Mouse (Mus musculus): ENCODE measurements around the gene Fbrsl1. TPM values are rescaled to one million over a fixed set of nuclear protein-coding genes. Genes with fewer than 3 reads are reported as not detected.
A peak's percentile ranks its signal among the peaks of the same experiment; 100 is the strongest.

Fbrsl1 gene
- polyA plus RNA-seq, 1 experiment = 13.3 TPM

DNA sequence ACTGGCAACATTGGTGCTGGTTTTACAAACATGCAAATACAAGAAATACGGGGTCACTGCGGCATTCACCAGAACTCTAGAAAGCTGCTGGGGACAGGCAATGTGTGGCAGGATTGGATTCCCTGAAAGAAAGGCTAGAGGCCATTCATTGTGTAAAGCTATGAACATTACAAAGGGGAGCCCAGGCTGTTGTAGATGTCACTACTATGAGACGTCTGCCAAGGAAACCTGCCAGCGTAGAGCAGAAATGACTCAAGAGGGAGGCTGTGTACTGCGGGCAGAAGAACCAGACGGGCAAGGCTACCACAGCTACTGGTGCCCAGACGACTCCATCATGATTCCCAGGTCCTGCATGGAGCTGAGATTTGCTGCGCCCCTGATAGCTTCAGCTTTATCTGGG is 47.2 kb downstream of the Fbrsl1 start:
- Histone ChIP-seq H3K4me3 (ENCODE audit: insufficient read depth, low read length) (no peak overlapping the region), H3K4me1 (ENCODE audit: control insufficient read depth, insufficient read depth, low read length) (no peaks in the 10 kb centered on the region), H3K27ac (ENCODE audit: insufficient read depth, low read length) (no peak overlapping the region)
- TF ChIP-seq POLR2A (IDR thresholded peaks at IDR 0.05; ENCODE audit: low read depth, low read length) = no peak
- no peak for TF ChIP-seq CTCF (IDR thresholded peaks at IDR 0.05; ENCODE audit: borderline replicate concordance, insufficient read depth, low read length)

DNA sequence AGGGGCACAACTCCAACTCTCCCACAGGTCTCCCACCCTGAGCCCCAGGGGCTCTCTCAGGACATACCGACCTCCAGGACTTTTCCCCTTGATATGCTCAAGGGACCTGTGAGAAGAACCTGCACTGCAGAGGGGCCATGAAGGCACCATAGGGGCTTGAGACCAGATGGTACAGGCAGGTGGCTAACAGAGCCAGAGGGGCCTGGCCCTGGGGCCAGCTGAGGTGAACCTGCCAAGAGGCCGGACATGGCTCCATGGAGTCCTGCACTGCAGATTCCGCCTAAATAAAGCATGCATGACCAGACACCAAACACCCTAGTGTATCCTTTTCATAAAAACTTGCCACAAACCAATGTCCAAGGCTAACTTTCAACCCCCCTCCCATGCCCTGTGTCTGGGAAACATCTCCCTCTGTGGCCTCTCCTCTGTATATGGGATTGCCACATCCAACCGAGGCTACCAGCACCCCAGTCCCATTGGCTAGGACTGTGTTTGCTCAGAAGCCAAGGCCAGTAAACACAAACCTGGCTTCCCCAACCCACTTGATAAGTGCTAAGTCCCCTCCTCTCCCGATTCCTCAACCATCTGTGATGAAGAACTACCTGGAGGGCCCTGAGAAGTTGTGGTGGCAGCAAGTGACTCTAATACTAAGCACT is 53.2 kb downstream of the Fbrsl1 start:
- Histone ChIP-seq H3K4me1 (ENCODE audit: control insufficient read depth, insufficient read depth, low read length) (no peaks in the 10 kb centered on the region), H3K4me3 (ENCODE audit: insufficient read depth, low read length) (no peak overlapping the region), H3K27ac (ENCODE audit: insufficient read depth, low read length) (no peak overlapping the region)
- TF ChIP-seq POLR2A (IDR thresholded peaks at IDR 0.05; ENCODE audit: low read depth, low read length) (no peak), CTCF (IDR thresholded peaks at IDR 0.05; ENCODE audit: borderline replicate concordance, insufficient read depth, low read length) (no peak)

DNA sequence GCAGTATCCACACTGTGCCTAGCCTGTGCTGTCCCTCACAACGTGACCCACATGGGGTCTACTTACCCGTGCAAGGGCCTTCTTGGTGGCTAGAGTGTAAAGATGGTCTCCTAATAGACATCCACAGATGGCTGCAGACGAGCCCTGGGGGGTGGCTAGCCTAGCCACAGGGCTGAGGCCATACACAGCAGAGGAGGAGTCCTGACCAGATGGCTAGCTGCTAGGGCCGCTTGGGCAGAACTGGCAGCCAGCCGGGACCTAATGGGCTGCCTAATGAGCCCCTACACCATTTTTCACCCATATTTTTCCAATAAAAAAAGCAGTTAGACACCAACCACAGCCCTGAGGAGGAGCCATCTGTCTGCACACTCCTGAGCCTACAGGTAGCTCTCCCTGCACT is 55.6 kb downstream of the Fbrsl1 start:
- Histone ChIP-seq H3K4me1 (ENCODE audit: control insufficient read depth, insufficient read depth, low read length) (no peaks in the 10 kb centered on the region), H3K27ac (ENCODE audit: insufficient read depth, low read length) (no peak overlapping the region), H3K4me3 (ENCODE audit: insufficient read depth, low read length) (no peak overlapping the region)
- TF ChIP-seq POLR2A (IDR thresholded peaks at IDR 0.05; ENCODE audit: low read depth, low read length) (no peak), CTCF (IDR thresholded peaks at IDR 0.05; ENCODE audit: borderline replicate concordance, insufficient read depth, low read length) (no peak)

DNA sequence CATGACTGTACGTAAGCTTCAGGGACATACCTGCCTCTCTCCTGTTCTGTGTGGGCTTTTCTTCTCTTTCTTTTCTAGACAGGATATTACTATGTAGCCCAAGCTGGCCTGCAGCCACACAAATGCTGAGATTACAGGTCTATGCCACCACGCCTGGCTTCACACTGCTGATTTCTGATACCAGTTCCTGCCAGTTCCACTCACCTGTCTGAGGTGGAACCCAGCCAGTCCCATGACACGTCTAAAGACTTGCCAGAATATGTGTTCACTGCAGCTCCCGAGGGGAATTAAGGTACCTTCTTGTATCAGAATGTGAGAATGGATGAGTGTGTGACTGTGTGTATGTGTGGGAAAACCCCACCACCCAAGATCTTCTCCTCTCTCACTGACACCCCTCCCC is 57.7 kb downstream of the Fbrsl1 start:
- Histone ChIP-seq H3K27ac (ENCODE audit: insufficient read depth, low read length) (no peak overlapping the region), H3K4me1 (ENCODE audit: control insufficient read depth, insufficient read depth, low read length) (no peaks in the 10 kb centered on the region), H3K4me3 (ENCODE audit: insufficient read depth, low read length) (no peak overlapping the region)
- TF ChIP-seq CTCF (IDR thresholded peaks at IDR 0.05; ENCODE audit: borderline replicate concordance, insufficient read depth, low read length) (no peak), POLR2A (IDR thresholded peaks at IDR 0.05; ENCODE audit: low read depth, low read length) (no peak)

DNA sequence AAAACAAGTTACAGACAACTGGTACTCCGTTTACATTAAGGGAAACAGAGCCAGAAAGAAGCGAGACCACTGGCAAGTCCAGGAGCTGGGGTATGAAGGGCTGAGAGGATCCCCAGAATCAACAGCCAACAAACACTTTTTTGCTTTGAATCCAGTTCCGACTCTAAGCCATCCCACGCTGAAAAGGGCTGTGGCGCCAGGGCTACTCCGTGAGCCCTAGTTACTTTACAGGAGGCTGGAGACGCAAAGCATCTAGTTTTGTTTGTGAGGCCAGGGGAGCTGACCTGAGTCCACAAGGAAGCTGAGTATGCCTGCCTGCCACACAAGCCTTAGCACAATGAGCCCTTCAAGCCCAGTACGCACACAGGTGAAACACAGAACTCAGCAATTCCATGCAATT is 61.0 kb downstream of the Fbrsl1 start:
- H3K4me3 ChIP-seq (ENCODE audit: insufficient read depth, low read length) = no peak overlapping the region
- H3K4me1 ChIP-seq (ENCODE audit: control insufficient read depth, insufficient read depth, low read length) = no peaks in the 10 kb centered on the region
- TF ChIP-seq POLR2A (IDR thresholded peaks at IDR 0.05; ENCODE audit: low read depth, low read length) = no peak
- TF ChIP-seq CTCF (IDR thresholded peaks at IDR 0.05; ENCODE audit: borderline replicate concordance, insufficient read depth, low read length) = no peak
- H3K27ac ChIP-seq (ENCODE audit: insufficient read depth, low read length) = no peak overlapping the region

DNA sequence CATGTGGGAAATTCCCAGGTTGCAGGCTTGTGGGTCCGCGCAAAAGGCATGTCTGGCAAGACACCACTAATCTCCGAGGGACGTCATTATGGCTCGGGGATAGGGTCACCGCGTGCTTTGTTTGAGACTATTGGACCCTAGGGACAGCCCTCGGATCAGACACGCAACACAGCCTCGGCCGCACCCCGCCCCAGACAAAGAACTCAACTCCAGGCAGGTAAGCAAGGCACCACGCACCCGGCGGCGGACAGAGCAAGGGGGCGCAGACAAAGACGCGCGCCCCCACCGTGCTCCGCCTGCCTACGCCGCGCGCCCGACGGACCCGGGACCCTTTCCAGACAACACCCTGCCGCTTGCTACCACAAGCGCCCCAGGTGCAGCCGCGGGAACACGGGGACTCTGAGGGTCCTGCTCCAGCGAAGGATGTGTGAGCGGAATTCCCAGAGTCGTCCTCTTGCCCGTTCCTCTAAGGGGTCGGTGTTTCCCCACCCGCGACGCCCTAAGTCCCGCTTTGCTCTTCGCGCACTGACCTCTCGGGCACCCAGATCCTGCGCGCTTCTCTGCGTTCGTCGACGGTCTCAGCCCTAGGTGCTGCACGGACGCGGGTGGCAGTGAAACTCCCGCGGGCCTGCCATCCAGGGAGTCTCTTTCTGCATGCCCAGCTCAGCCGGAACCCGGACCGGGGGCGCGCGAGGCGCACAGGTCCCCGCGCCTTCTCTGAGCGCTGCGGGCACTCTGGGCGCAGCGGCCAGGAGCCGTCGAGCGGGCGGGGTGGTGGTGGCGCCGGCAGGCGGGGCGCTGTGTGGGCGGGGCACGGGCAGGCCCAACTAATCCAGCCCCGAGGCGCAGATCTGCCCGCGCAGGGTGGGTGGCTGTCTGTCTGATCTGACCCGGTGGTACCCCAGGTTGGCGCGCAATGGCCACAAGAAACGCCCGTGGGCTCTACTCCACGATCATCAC is 61.7 kb downstream of the Fbrsl1 start:
- H3K27ac ChIP-seq (ENCODE audit: insufficient read depth, low read length) = no peak overlapping the region
- H3K4me1 ChIP-seq (ENCODE audit: control insufficient read depth, insufficient read depth, low read length) = no peaks in the 10 kb centered on the region
- TF ChIP-seq CTCF (IDR thresholded peaks at IDR 0.05; ENCODE audit: borderline replicate concordance, insufficient read depth, low read length) (no peak), POLR2A (IDR thresholded peaks at IDR 0.05; ENCODE audit: low read depth, low read length) (peak; percentile 44)
- peak overlapping the region; percentile 50 for H3K4me3 ChIP-seq (ENCODE audit: insufficient read depth, low read length)

DNA sequence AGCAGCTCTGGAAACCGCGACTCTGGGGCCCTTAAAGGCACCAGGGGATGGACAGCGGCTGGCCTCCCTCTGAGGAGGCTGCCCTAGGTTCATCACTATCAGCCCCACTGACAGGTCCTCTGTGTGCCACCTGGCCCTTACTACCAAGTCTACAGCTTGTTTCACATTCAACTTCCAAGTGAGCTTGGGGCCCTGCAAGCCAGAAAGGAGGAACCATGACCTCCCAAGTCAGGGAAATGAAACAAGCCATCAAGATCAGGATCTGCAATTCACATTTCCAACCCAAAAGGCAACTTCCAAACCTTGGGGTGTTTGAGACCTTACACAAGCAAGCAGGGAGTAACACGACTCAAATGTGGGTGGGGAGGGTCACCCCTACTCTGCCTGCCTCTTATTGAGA is 63.0 kb downstream of the Fbrsl1 start:
- Histone ChIP-seq H3K27ac (ENCODE audit: insufficient read depth, low read length) (no peak overlapping the region), H3K4me3 (ENCODE audit: insufficient read depth, low read length) (no peak overlapping the region), H3K4me1 (ENCODE audit: control insufficient read depth, insufficient read depth, low read length) (no peaks in the 10 kb centered on the region)
- TF ChIP-seq CTCF (IDR thresholded peaks at IDR 0.05; ENCODE audit: borderline replicate concordance, insufficient read depth, low read length) (no peak), POLR2A (IDR thresholded peaks at IDR 0.05; ENCODE audit: low read depth, low read length) (no peak)

DNA sequence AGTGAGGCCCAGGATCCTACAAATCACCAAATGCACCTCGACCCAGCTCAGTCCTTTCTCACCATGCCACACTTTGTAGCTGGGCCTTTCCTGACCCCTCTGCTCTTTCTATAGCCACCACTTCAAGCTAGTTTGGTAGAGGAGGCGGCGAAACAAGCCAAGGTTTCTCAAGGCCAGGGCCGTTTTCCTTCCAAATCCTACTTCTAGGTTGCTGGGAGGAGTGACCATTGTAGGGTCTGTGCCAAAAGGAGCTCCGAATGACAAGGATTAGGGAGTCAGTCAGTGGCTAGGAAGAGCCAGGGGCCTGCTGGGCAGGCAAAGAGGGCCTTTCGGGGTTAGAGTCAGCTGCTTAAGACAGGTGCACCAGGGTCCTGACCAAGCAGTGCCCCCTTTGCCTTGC is 63.8 kb downstream of the Fbrsl1 start:
- TF ChIP-seq POLR2A (IDR thresholded peaks at IDR 0.05; ENCODE audit: low read depth, low read length) (no peak), CTCF (IDR thresholded peaks at IDR 0.05; ENCODE audit: borderline replicate concordance, insufficient read depth, low read length) (no peak)
- no peak overlapping the region for H3K27ac ChIP-seq (ENCODE audit: insufficient read depth, low read length)
- no peaks in the 10 kb centered on the region for H3K4me1 ChIP-seq (ENCODE audit: control insufficient read depth, insufficient read depth, low read length)
- no peak overlapping the region for H3K4me3 ChIP-seq (ENCODE audit: insufficient read depth, low read length)

DNA sequence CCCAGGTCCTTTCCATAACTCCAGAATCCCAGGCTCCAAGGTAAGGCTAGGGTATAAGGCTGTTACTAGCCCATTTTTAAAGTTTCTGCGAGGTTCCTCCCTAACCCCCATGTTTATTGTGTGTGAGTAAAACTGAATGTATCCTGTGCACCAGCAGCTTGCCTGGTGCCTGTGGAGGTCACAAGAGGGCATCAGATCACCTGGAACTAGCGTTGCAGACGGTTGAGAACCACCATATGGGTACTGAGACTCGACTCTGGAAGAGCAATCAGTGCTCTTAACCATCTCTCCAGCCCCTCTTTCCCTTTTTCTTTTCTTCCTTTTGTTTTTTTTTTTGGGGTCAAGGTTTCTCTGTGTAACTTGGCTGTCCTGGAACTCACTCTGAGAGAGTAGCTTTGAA is 68.5 kb downstream of the Fbrsl1 start:
- no peak for TF ChIP-seq CTCF (IDR thresholded peaks at IDR 0.05; ENCODE audit: borderline replicate concordance, insufficient read depth, low read length)
- TF ChIP-seq POLR2A (IDR thresholded peaks at IDR 0.05; ENCODE audit: low read depth, low read length) = no peak
- no peak overlapping the region for H3K27ac ChIP-seq (ENCODE audit: insufficient read depth, low read length)
- H3K4me1 ChIP-seq (ENCODE audit: control insufficient read depth, insufficient read depth, low read length) = no peaks in the 10 kb centered on the region
- no peak overlapping the region for H3K4me3 ChIP-seq (ENCODE audit: insufficient read depth, low read length)

DNA sequence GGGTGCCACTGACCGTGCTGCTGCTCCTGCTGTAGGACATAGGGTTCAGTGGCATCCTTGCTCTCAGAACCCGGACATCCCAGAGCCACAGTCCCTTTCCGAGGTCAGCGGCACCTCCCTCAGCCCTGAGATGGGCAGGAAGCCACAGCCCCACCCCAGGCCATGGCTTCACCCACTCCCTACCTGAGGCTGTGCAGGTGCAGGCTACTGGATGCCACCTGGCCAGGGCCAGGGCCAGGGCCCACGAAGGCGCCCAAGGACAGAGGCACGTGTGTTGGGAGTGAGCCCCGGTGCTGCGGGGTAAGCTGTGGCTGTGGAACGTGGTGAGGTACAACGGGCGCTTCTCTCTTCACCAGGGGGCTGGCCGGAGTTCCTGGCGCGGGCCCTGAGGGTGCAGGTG is 69.2 kb downstream of the Fbrsl1 start:
- H3K27ac ChIP-seq (ENCODE audit: insufficient read depth, low read length) = no peak overlapping the region
- no peak for TF ChIP-seq POLR2A (IDR thresholded peaks at IDR 0.05; ENCODE audit: low read depth, low read length)
- TF ChIP-seq CTCF (IDR thresholded peaks at IDR 0.05; ENCODE audit: borderline replicate concordance, insufficient read depth, low read length) = no peak

More for the DNA sequence above, 69.2 kb downstream of the Fbrsl1 start:
- no peak overlapping the region for H3K4me3 ChIP-seq (ENCODE audit: insufficient read depth, low read length)
- H3K4me1 ChIP-seq (ENCODE audit: control insufficient read depth, insufficient read depth, low read length) = no peaks in the 10 kb centered on the region

All from embryonic fibroblast, embryonic 13.5 days (primary cell).